Mouse (Mus musculus) CD4-positive, CD25-positive, alpha-beta regulatory T cell, adult 4 months (primary cell): ENCODE measurements around the gene Mup21. TPM values are rescaled to one million over a fixed set of nuclear protein-coding genes. Genes with fewer than 3 reads are reported as not detected.
"Not testable (repeated sequence)": the region's sequence is repeated elsewhere in the genome, so short reads cannot be mapped to it uniquely, and the experiment has no call there.

Experiments
- ATAC-seq: one replicate; pipeline ENCODE4 v1.8.0; 2017
- polyA plus RNA-seq, 2 experiments: library from polyadenylated mRNA; unstranded; fragments of 100-300 nt; shearing (Covaris generic); gene quantifications; one replicate each; pipeline ENCODE4 v1.2.1; 2017

Gene Mup21
- not detected for polyA plus RNA-seq

DNA sequence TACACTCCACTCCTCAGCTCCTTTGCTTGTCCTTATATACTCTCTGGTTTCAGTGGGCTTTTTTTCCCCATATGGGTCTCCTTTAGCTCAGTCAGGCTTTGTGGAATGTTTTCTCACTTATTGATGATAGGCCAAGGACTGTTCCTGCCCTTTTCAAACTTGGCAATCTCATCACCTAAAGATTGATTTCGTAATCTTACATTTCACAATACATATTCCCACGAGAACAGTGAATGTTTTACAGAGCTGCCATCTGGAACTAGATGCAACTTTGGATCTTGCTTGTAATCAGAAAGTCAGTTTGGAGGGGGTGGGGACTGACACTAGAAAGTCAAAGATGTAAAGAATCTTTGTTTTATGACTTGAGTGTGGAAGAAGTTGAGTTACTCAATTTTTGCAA is at the start of gene Mup21:
TSS of gene Mup21 (minus strand) at position 53 of the 400 bp plus-strand sequence.
- ATAC-seq = no peak

DNA sequence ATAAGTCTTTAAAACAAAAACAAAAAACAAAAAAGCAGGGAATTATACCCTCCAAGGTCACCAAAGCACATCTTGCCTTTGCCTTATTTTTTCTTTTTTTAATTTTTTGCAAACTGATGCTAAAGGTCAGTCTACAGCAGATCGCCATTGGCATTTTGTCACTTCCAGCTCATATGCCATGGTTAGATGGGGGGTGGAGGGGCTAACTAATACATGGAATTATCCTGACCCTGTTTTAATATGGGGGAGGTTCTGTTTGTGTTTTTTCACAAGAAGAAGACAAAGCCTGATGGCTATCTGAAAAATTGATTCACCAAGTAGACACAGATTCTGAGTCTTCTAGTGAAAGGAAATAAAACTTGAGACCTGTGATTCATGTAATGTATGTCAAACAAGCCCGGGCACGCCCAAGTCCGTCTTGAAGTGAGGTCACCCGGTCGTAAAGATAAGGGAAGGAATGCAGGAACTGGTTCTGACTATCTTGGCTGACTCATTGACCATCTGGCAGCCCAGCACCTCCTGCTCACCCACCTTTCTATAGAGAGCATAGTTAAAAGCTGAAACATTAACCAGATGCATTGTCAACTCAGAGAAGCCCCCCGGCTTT is 49.4 kb upstream of the Mup21 start:
- ATAC-seq = no peak

DNA sequence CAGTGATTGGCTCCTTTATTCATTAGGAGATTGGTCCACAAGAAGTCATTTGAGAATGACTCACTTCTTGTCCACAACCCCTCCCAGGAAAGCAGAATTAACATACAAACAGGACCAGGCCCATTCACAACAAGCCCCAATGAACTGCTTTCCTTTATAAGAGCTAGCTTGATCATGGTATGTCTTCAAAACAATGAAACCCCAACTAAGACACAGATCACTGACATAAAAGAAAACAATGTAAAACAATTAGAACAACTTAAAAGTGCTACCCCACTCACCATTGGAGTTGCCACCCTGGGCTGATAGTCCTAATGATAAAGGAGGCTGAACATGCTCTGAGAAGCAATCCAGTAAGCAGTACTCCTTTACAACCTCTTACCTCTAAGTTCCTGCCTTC is 38.1 kb upstream of the Mup21 start:
- no peak for ATAC-seq

DNA sequence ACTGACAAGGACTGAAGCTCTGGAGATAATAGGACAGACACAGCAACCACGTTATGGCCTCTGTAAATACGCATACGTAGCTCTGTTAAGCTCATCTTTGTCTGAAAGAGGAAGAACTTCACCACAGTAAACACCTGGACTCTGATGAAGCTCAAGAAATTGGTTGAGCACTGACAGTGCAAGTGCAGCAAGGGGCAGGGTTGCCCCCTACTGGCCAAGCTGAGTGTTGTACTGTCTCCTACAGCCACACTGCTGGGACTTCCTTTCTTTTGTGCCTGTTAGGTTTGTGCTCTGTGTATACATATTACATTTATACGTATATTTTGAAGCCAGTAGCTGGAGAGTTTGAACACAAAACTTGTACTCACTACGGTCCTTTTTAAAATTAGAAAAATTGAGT is 26.6 kb upstream of the Mup21 start:
- ATAC-seq = no peak

DNA sequence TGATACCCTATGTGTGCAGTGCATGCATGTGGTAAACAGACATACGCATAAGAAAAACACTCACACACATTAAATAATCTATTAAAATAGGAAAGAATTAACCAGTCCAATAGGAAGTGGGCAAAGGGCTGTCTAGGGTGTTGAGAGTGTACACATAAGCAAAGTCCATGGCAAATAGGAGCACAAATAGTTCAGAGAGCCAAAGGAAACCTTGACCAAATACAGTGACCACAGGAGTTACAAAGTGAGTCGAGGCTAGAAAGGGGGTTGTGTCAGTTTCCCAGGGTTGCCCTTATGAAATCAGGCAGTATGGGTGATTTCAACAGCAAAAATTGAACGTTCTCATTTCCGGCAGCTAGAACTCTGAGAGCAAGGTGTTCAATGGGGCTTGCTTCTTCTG is 23.8 kb upstream of the Mup21 start:
- ATAC-seq = no peak

DNA sequence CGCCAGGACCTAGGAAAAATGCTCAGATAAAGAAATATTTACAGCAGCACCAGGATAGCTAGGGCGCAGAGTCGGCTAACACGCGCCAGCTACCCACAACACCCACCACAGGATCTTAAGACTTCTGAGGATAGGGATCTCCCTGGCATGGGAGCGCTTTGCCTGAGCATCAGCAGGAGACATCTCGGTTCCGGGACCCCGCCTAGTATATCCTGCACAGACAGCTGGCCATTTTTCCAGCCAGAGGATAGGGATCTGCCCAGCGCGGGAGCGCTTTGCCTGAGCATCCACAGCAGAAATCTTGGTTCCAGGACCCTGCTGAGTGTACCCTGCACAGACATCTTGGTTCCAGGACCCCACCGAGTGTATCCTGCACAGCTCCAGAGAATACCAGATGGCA is 17.0 kb upstream of the Mup21 start:
- ATAC-seq = not testable (repeated sequence)

DNA sequence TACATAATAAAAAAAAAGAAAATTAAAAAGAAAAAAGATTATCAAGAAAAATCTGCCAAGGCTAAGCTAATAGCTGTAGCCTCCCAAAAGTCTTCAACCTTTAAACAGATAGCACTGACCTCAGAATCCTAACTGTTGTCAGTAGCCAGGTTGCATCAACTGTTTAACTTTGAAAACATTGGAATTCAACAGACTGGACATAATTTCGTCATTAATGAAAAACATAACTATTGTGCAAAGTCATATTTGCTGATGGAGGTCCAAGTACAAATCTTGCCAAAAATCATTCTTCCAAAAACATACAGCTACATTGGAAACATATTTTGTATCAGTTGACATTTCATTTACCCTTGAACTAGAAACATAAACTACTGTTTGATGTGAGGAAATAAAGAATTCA is 7.7 kb upstream of the Mup21 start:
- ATAC-seq = no peak

DNA sequence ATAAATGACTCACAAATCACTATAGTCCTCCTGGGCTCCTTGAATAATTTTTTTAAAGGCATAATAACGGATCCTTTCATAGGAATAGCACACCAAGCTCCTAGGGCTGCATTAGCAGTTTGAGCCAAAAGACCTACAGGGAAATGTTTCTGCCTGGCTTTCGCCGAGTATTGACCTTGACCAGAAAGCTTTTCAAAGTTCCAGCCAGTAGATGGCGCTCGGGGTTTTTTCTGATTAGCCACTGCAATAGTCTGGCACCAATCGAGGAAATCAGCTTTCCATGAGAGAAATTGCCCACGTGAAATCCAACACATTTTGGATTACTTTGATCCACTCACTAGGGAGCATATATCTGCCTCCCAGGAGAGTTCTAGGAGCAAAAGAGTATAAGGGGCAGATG is 17.0 kb downstream of the Mup21 start:
- no peak for ATAC-seq

DNA sequence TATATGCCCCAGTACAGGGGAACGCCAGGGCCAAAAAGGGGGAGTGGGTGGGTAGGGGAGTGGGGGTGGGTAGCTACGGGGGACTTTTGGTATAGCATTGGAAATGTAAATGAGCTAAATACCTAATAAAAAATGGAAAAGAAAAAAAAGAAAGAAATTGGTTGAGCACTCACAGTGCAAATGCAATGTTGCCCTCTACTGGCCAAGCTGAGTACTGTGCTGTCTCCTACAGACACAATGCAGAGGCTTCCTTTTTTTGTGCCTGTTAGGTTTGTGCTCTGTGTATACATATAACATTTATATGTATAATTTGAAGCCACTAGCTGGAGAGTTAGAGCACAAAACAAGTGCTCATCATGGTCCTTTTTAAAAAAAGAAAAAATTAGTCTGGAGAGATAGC is 47.3 kb downstream of the Mup21 start:
- not testable (repeated sequence) for ATAC-seq

Other genes with a start within 250 kb of the Mup21 start
- not detected for gene Mup20, start 96.7 kb downstream of the Mup21 start, polyA plus RNA-seq
- gene Mup3, start 63.5 kb downstream of the Mup21 start, polyA plus RNA-seq = not detected
- gene Zfp37, start 80.2 kb upstream of the Mup21 start, polyA plus RNA-seq = under 1 TPM in 1 of 2 experiments, not detected in 1; 0.58 TPM
- gene Slc31a2, start 111.7 kb upstream of the Mup21 start, polyA plus RNA-seq = 10 to 100 TPM; 11.1 to 16.4 TPM
- 10 to 100 TPM; 41.5 to 49.5 TPM for gene Fkbp15, start 209.7 kb upstream of the Mup21 start, polyA plus RNA-seq
- 10 to 100 TPM in 1 of 2 experiments, 1 to 10 TPM in 1; 7.3 to 11.7 TPM for gene Slc31a1, start 209.9 kb upstream of the Mup21 start, polyA plus RNA-seq